Mouse (Mus musculus) mature B cell (primary cell): ENCODE data around the gene Skint11.
"Not testable (repeated sequence)": the region's sequence is repeated elsewhere in the genome, so short reads cannot be mapped to it uniquely, and the experiment has no call there.

Experiments used
- in situ Hi-C: fragments of 300-500 bp; cut with MboI; formaldehyde crosslinking; loops from 2 replicates; pipeline ENCODE4 v1.14.3; 2019

Skint11 gene

GRCm38 (mm10) chr4:114163084-114163483, at the start of gene Skint11:
Gene Skint11 (plus strand): TSS chr4:114163384.
- in situ Hi-C loops = no loop called here

GRCm38 (mm10) chr4:114161149-114161548, 2.0 kb upstream of the Skint11 start:
- in situ Hi-C loops = no loop called here

GRCm38 (mm10) chr4:114172898-114173297, 9.7 kb downstream of the Skint11 start:
- in situ Hi-C loops = not testable (repeated sequence)

- in situ Hi-C loops = not testable (repeated sequence)
Measured at GRCm38 (mm10) chr4:114256906-114257305, 93.7 kb downstream of the Skint11 start.
